Mouse (Mus musculus): Measurements from ENCODE around the gene Olfr1357. TPM values are rescaled to one million over a fixed set of nuclear protein-coding genes. Genes with fewer than 3 reads are reported as not detected.

Gene Olfr1357
- polyA plus RNA-seq (2017; shearing (Covaris generic)): not detected

DNA sequence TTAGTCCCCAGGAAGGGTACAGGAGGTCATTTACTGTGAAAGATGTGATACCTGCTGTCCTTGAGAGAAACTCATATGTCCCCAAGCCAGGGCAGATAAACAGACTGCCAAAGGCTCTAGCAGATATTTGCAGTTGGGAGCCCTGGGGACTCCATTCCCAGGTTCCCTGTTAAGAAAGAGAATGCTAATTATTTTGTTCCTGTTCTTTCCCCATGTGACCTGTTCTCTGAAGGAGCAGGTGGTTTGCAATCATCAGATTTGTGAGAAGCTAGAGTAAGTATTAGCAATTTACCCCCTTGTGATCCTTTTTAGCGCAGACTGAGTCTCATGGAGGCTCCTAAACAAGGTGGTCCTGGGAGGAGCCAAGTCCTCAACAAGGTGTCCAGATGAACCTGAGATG lies at the start of gene Olfr1357:
TSS of gene Olfr1357 (minus strand) at position 101 of the 400 bp plus-strand sequence.

DNA sequence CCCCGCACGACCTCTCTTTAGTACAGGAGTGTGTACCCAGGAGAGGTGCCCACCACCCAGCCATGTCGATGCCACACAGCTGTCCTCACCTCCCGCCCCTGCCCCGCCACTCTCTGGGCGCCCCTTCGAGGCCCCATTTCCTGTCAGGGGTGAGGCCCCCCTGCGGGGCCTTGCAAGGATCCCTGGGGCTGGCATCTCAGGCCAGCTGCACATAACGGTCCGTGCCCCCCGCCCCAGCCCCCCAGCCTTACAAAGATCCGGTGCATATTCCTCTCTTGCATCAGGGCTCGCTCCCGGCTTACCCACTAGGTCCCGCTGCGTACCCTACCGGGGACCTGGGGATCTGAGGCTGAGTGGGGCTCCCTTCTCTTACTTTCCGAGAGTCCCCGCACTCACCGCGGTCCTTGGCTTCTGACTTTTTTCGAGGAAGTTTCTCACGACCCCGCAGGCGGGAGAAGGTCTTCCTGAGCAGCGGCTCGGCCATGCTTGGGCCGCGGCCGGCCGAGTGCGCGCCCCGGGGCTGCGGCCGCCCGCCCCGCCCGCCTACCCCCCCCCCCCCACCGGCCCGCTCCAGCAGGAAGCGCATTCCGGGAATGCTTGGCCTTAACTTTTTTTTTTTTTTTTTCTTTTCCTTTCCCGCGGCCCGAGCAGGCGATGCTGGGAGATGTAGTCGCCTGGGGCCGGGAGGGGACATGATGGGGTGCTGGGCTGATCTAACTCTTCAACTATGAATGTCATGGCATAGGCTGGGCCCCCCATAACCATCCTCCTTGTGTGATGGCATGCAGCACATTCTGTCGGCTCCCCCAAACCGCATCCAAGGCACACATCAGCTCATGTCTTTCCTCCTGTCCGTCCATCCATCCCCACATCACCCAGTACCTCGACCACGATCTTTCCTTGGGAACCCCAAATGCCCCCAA lies 26.2 kb downstream of the Olfr1357 start, which contains the start of gene Syde1:
TSS of gene Syde1 (minus strand) at position 559 of the 923 bp plus-strand sequence.

DNA sequence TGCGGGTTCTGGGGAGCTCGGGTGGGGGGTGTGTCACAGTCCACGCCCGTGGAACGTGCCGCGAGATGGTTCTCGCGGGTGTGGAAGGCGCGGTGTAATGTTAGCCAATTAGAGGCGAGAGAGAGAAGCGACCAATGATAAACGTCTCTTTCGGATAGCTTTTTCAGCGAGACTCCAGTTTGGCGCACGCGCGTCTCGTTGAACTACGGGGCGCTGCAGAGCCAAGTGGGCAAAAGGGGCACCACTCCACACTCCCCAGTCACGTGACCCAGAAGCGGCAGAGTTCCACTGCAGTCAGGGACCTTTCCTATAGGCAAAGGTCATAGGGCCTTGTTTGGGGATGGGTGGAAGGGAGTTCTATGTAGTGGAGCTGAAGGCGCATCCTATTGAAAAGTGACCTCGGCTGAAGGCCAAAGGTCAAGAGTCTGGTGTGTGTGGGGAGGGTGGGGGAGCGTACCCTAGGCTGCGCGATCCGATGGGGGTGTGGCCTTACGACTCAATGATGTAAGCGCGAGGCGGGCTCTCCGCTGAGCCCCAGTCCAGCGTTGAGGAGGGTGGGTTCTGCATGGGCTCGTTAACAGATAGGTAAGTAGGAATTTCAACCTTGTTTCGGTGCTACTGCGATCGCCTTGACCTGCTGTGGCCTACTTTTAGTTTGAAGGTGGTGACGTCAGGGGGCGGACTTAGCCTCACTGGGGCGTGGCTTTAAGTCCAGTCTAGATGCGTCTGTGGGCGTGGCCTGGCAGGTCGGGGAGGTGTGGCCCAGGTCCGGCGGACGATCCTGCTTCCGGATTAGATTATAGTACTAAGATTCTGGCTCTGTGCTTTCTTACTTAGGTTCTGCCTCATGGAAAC lies 43.4 kb downstream of the Olfr1357 start, which contains the start of gene Ilvbl:
TSS of gene Ilvbl (plus strand) at position 97 of the 855 bp plus-strand sequence.

Other genes starting within 250 kb of the Olfr1357 start
- gene Rrp1, start 205.0 kb downstream of the Olfr1357 start, polyA plus RNA-seq (2017; shearing (Covaris generic)): 344 TPM
- gene Cstb, start 192.4 kb downstream of the Olfr1357 start, polyA plus RNA-seq (2017; shearing (Covaris generic)): 153 TPM
- 18.7 TPM for gene Pdxk, start 153.1 kb downstream of the Olfr1357 start, polyA plus RNA-seq (2017; shearing (Covaris generic))
- not detected for gene Olfr1358, start 100.6 kb downstream of the Olfr1357 start, polyA plus RNA-seq (2017; shearing (Covaris generic))
- gene Ilvbl, start 43.7 kb downstream of the Olfr1357 start, polyA plus RNA-seq (2017; shearing (Covaris generic)): 44.2 TPM
- gene Syde1, start 26.1 kb downstream of the Olfr1357 start, polyA plus RNA-seq (2017; shearing (Covaris generic)): not detected
- not detected for gene Casp14, start 100.2 kb upstream of the Olfr1357 start, polyA plus RNA-seq (2017; shearing (Covaris generic))
- gene Ccdc105, start 135.0 kb upstream of the Olfr1357 start, polyA plus RNA-seq (2017; shearing (Covaris generic)): not detected
- gene Slc1a6, start 162.4 kb upstream of the Olfr1357 start, polyA plus RNA-seq (2017; shearing (Covaris generic)): not detected
- 0.40 TPM for gene Olfr1356, start 234.1 kb upstream of the Olfr1357 start, polyA plus RNA-seq (2017; shearing (Covaris generic))